Mouse (Mus musculus) effector memory CD4-positive, alpha-beta T cell, adult 5 months (primary cell): ENCODE measurements around the gene Xylb. TPM values are rescaled to one million over a fixed set of nuclear protein-coding genes. Genes with fewer than 3 reads are reported as not detected.

ENCODE experiments used
- polyA plus RNA-seq: library from polyadenylated mRNA; unstranded; fragments of 100-300 nt; shearing (Covaris generic); gene quantifications from one replicate; pipeline ENCODE4 v1.2.1, GENCODE M21; 2017

Gene Xylb
- polyA plus RNA-seq, result 0.84 TPM

GRCm38 (mm10) chr9:119357331-119358057 is at the start of gene Xylb:
Gene Xylb, plus strand, starts transcription at chr9:119357381.

GRCm38 (mm10) chr9:119322289-119323259 is 34.6 kb upstream of the Xylb start, which contains the start of gene Oxsr1:
Gene Oxsr1, minus strand, starts transcription at chr9:119322427.

GRCm38 (mm10) chr9:119339558-119340211 is 17.5 kb upstream of the Xylb start, which contains the start of gene Acaa1a:
Gene Acaa1a, plus strand, starts transcription at chr9:119339676.

GRCm38 (mm10) chr9:119340909-119341816 is 16.0 kb upstream of the Xylb start, which contains the start of gene Myd88:
Gene Myd88, minus strand, starts transcription at chr9:119341411.

GRCm38 (mm10) chr9:119365284-119365683 is 8.1 kb downstream of the Xylb start, which contains the start of gene Slc22a14:
Gene Slc22a14, minus strand, starts transcription at chr9:119365553.

GRCm38 (mm10) chr9:119401801-119402214 is 44.6 kb downstream of the Xylb start, which contains the start of gene Acvr2b:
Gene Acvr2b, plus strand, starts transcription at chr9:119402118.

Other genes with a start within 250 kb of the Xylb start
- gene Acaa1b, start 200.3 kb upstream of the Xylb start, polyA plus RNA-seq, result not detected
- gene Gm47289, start 198.2 kb upstream of the Xylb start, polyA plus RNA-seq, result not detected
- gene Slc22a13, start 148.3 kb upstream of the Xylb start, polyA plus RNA-seq, result not detected
- 31.7 TPM for gene Oxsr1, start 35.0 kb upstream of the Xylb start, polyA plus RNA-seq
- 75.7 TPM for gene Acaa1a, start 17.7 kb upstream of the Xylb start, polyA plus RNA-seq
- 48.8 TPM for gene Myd88, start 16.0 kb upstream of the Xylb start, polyA plus RNA-seq
- not detected for gene Slc22a14, start 8.2 kb downstream of the Xylb start, polyA plus RNA-seq
- 0.47 TPM for gene Acvr2b, start 44.7 kb downstream of the Xylb start, polyA plus RNA-seq
- 5.5 TPM for gene Exog, start 87.6 kb downstream of the Xylb start, polyA plus RNA-seq
- gene Scn5a, start 221.6 kb downstream of the Xylb start, polyA plus RNA-seq, result not detected